Mouse (Mus musculus): ENCODE measurements around the gene Ankrd54.
"Not testable (repeated sequence)": the region's sequence is repeated elsewhere in the genome, so short reads cannot be mapped to it uniquely, and the experiment has no call there.

Ankrd54 gene

GRCm38 (mm10) chr15:79042721-79043491, 19.8 kb downstream of the Ankrd54 start:
- no peak for DNase-seq (ENCODE audit: low spot score in 2 of 2)

GRCm38 (mm10) chr15:79041585-79041984, 21.1 kb downstream of the Ankrd54 start, which contains the start of gene Galr3:
Galr3 (plus strand) TSS chr15:79041885.
- no peak for DNase-seq (ENCODE audit: low spot score in 2 of 2)

GRCm38 (mm10) chr15:79040501-79041416, 21.9 kb downstream of the Ankrd54 start:
- no peak for DNase-seq (ENCODE audit: low spot score in 2 of 2)

GRCm38 (mm10) chr15:79038853-79039252, 23.8 kb downstream of the Ankrd54 start:
- peak; percentile 77 to 85 for DNase-seq (ENCODE audit: low spot score in 2 of 2)

- DNase-seq (ENCODE audit: low spot score in 2 of 2) = no peak
Measured at GRCm38 (mm10) chr15:79038331-79038730, 24.4 kb downstream of the Ankrd54 start.

GRCm38 (mm10) chr15:79037913-79038328, 24.8 kb downstream of the Ankrd54 start:
- peak; percentile 40 to 66 for DNase-seq (ENCODE audit: low spot score in 2 of 2)

- not testable (repeated sequence) for DNase-seq (ENCODE audit: low spot score in 2 of 2)
Measured at GRCm38 (mm10) chr15:79031908-79032307, 30.8 kb downstream of the Ankrd54 start.

- peak; percentile 28 to 38 for DNase-seq (ENCODE audit: low spot score in 2 of 2)
Measured at GRCm38 (mm10) chr15:79030551-79031435, 31.9 kb downstream of the Ankrd54 start.

- no peak for DNase-seq (ENCODE audit: low spot score in 2 of 2)
Measured at GRCm38 (mm10) chr15:79029519-79030241, 33.0 kb downstream of the Ankrd54 start.

- no peak for DNase-seq (ENCODE audit: low spot score in 2 of 2)
Measured at GRCm38 (mm10) chr15:79028823-79029484, 33.7 kb downstream of the Ankrd54 start.

GRCm38 (mm10) chr15:79028237-79028738, 34.4 kb downstream of the Ankrd54 start, which contains the start of gene H1f0:
H1f0 (plus strand) TSS chr15:79028450.
- peak; percentile 42 to 75 for DNase-seq (ENCODE audit: low spot score in 2 of 2)

GRCm38 (mm10) chr15:79027291-79028205, 35.1 kb downstream of the Ankrd54 start:
- DNase-seq (ENCODE audit: low spot score in 2 of 2) = no peak

GRCm38 (mm10) chr15:79026511-79027290, 36.0 kb downstream of the Ankrd54 start:
- DNase-seq (ENCODE audit: low spot score in 2 of 2) = no peak

- no peak for DNase-seq (ENCODE audit: low spot score in 2 of 2)
Measured at GRCm38 (mm10) chr15:79025687-79026308, 36.9 kb downstream of the Ankrd54 start.

- no peak for DNase-seq (ENCODE audit: low spot score in 2 of 2)
Measured at GRCm38 (mm10) chr15:79023366-79023765, 39.3 kb downstream of the Ankrd54 start.

GRCm38 (mm10) chr15:79022671-79023230, 39.9 kb downstream of the Ankrd54 start:
- no peak for DNase-seq (ENCODE audit: low spot score in 2 of 2)

GRCm38 (mm10) chr15:79018886-79019285, 43.8 kb downstream of the Ankrd54 start:
- no peak for DNase-seq (ENCODE audit: low spot score in 2 of 2)

Measured in spleen, postnatal 14 days (tissue).